Mouse (Mus musculus) bone marrow macrophage, adult 2 months (primary cell): ENCODE data around the gene Frmd4b. TPM values are rescaled to one million over a fixed set of nuclear protein-coding genes. Genes with fewer than 3 reads are reported as not detected.

Experiments
- H3K27ac ChIP-seq: 2 replicates; pipeline ENCODE4 v1.5.1; 2012; ENCODE audit warnings: low read depth, low read length; ENCODE audit not compliant: insufficient read depth
- H3K4me1 ChIP-seq: 2 replicates; pipeline ENCODE4 v1.6.1; 2012; ENCODE audit warnings: low read length; ENCODE audit not compliant: control insufficient read depth, insufficient read depth
- H3K4me3 ChIP-seq: 2 replicates; pipeline ENCODE4 v1.5.1; 2012; ENCODE audit warnings: mild to moderate bottlenecking, low read length, moderate library complexity; ENCODE audit not compliant: insufficient read depth
- CTCF ChIP-seq: IDR thresholded peaks from 2 replicates; pipeline ENCODE4 v1.5.1; 2012; ENCODE audit warnings: low read depth, mild to moderate bottlenecking, low read length, moderate library complexity
- POLR2A ChIP-seq: IDR thresholded peaks from 2 replicates; pipeline ENCODE4 v1.6.1; 2012; ENCODE audit warnings: mild to moderate bottlenecking, low read depth, low read length, borderline replicate concordance
- polyA plus RNA-seq: library from polyadenylated mRNA; stranded (reverse); fragments of >200 nt; gene quantifications from 2 replicates; pipeline ENCODE4 v1.2.4, GENCODE M21; 2012; ENCODE audit not compliant: missing spikeins, insufficient read depth, insufficient read length

The Frmd4b gene
- polyA plus RNA-seq, 1 experiment, result 115 TPM

GRCm38 (mm10) chr6:97566746-97567145 is 50.6 kb downstream of the Frmd4b start:
- Histone ChIP-seq H3K27ac (no peak overlapping the region), H3K4me3 (no peak overlapping the region), H3K4me1 (no peaks in the 10 kb centered on the region)
- TF ChIP-seq CTCF (no peak), POLR2A (no peak)

- no peak overlapping the region for H3K27ac ChIP-seq
- H3K4me3 ChIP-seq, result no peak overlapping the region
- H3K4me1 ChIP-seq, result no peaks in the 10 kb centered on the region
- TF ChIP-seq CTCF, result no peak
- TF ChIP-seq POLR2A, result no peak
Observed at GRCm38 (mm10) chr6:97557147-97557546, 60.2 kb downstream of the Frmd4b start.

- H3K4me3 ChIP-seq, result no peak overlapping the region
- H3K27ac ChIP-seq, result no peak overlapping the region
- TF ChIP-seq POLR2A (no peak), CTCF (no peak)
- no peaks in the 10 kb centered on the region for H3K4me1 ChIP-seq
Observed at GRCm38 (mm10) chr6:97555637-97556036, 61.7 kb downstream of the Frmd4b start.

- no peak overlapping the region for H3K27ac ChIP-seq
- no peaks in the 10 kb centered on the region for H3K4me1 ChIP-seq
- H3K4me3 ChIP-seq, result no peak overlapping the region
- no peak for TF ChIP-seq CTCF
- TF ChIP-seq POLR2A, result no peak
Observed at GRCm38 (mm10) chr6:97553431-97553830, 63.9 kb downstream of the Frmd4b start.

GRCm38 (mm10) chr6:97552573-97552972 is 64.8 kb downstream of the Frmd4b start:
- Histone ChIP-seq H3K4me3 (no peak overlapping the region), H3K4me1 (no peaks in the 10 kb centered on the region), H3K27ac (no peak overlapping the region)
- TF ChIP-seq CTCF, result no peak

- TF ChIP-seq CTCF (no peak), POLR2A (no peak)
- Histone ChIP-seq H3K27ac (no peak overlapping the region), H3K4me3 (no peak overlapping the region), H3K4me1 (no peaks in the 10 kb centered on the region)
Observed at GRCm38 (mm10) chr6:97551884-97552283, 65.5 kb downstream of the Frmd4b start.

GRCm38 (mm10) chr6:97551161-97551560 is 66.2 kb downstream of the Frmd4b start:
- Histone ChIP-seq H3K4me3 (no peak overlapping the region), H3K27ac (no peak overlapping the region), H3K4me1 (no peaks in the 10 kb centered on the region)
- TF ChIP-seq POLR2A, result no peak
- TF ChIP-seq CTCF, result no peak

- no peak overlapping the region for H3K4me3 ChIP-seq
- H3K27ac ChIP-seq, result no peak overlapping the region
- H3K4me1 ChIP-seq, result no peaks in the 10 kb centered on the region
- no peak for TF ChIP-seq CTCF
- TF ChIP-seq POLR2A, result no peak
Observed at GRCm38 (mm10) chr6:97540458-97540857, 76.9 kb downstream of the Frmd4b start.

GRCm38 (mm10) chr6:97535763-97536445 is 81.4 kb downstream of the Frmd4b start:
- Histone ChIP-seq H3K4me3 (no peak overlapping the region), H3K27ac (no peak overlapping the region), H3K4me1 (peaks cover 3% of the 10 kb centered on the region)
- TF ChIP-seq CTCF, result no peak
- TF ChIP-seq POLR2A, result no peak

- peaks cover 5% of the 10 kb centered on the region for H3K4me1 ChIP-seq
- no peak overlapping the region for H3K27ac ChIP-seq
- no peak overlapping the region for H3K4me3 ChIP-seq
- TF ChIP-seq POLR2A (no peak), CTCF (no peak)
Observed at GRCm38 (mm10) chr6:97531043-97531442, 86.3 kb downstream of the Frmd4b start.

GRCm38 (mm10) chr6:97528961-97529680 is 88.2 kb downstream of the Frmd4b start:
- TF ChIP-seq CTCF (no peak), POLR2A (no peak)
- H3K27ac ChIP-seq, result no peak overlapping the region
- H3K4me3 ChIP-seq, result no peak overlapping the region
- peaks cover 5% of the 10 kb centered on the region for H3K4me1 ChIP-seq
